Mouse (Mus musculus) thymus, postnatal 10 days (tissue): ENCODE data around the gene Pfn1.
A peak's percentile ranks its signal among the peaks of the same experiment; 100 is the strongest.

Source experiments
- DNase-seq, 2 experiments: peaks; one replicate each; pipeline ENCODE4 v3.0.0; 2021; ENCODE audit warnings: low spot score in 2 of 2

Gene Pfn1

DNA sequence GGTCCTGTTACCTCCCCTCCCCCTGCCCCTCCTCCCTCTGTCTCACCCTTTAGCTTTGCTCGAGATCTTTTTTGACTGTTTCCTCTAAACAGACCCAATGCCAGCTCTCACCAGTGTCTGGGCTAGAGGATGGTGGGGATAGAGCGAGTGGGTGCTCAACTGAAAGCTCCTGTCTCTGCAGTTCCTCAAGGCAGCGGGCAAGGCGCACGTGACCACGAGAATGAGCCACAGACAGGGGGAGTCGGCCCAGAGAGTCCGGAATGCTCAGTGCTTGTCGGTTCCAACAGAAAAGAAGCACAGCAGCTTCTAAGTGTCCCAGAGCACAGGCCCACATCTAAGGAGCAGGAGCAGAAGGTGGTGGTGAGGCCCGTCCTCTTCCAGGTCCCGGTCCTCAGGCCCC is 20.1 kb upstream of the Pfn1 start:
- no peak for DNase-seq

DNA sequence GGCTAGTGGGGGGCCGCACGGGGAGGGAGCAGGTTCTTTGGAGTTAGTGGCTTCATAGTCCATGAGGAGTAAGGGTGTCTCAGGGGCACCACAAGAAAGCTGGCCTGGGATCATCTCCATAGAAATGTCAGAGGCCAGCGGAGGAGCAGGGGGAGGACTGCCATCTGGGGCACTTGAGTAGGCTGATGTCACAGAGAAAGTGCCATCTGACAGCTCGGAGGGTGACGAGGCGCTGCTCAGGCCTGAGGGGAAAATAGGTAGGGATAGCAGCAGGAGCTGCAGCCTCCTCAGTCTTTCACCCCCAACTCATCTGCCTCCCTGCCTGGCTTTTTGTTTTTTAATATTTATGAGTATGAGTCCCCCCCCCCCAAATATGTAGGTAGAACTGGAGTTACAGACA is 19.6 kb upstream of the Pfn1 start:
- no peak for DNase-seq

DNA sequence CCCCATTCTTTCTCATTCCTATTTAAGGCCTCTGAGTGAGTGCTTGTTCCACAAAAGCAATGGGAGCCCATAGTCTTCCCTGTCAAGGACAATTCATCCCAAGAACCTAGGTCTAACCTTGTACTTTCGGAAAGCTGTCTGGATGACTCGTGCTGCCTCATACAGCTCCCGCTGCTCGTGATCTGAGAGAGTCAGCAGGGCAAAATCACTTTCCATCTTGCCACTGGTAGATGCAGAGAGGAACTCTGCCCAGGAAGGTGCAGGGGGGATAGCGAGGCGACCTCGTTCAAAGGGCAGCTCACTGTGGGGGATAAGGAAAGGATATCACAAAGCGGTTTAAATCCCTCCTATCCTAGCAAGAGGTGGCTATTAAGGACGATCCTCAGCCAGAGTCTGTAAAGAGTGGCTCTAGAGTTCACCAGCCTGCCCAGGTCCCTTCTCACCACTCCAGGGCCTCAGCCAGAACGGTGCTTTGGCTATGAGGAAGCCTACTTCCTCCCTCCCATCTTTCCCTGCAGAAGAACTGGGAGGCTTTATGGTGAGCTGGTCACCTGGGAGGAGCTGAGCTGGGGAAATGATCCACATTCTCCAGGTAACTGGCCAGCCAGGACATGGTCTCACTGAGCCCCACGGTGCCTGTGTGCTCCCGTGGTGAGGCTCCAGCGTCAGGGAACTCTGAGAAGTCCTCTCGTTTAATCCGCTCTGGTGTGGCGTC is 17.0 kb upstream of the Pfn1 start:
- DNase-seq = no peak

DNA sequence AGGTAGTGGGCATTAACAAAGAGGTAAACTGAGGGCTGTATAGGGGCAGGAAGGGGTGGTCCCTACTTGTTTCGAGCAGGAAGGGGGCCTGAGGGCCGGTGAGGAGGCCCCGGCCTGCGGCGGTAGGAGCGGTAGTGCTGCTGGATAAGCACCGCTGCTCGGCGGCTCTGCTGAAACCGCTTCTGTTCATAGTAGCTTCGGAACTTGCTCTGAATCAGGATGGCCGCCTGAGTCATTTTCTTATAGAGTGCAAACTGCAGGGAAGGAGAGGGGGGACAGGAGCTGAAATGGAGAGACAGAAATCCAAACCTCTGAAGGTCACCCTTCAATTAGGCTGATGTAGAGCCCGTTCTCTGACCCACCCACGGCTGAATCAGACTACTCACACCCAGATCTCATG is 16.0 kb upstream of the Pfn1 start:
- DNase-seq = no peak

DNA sequence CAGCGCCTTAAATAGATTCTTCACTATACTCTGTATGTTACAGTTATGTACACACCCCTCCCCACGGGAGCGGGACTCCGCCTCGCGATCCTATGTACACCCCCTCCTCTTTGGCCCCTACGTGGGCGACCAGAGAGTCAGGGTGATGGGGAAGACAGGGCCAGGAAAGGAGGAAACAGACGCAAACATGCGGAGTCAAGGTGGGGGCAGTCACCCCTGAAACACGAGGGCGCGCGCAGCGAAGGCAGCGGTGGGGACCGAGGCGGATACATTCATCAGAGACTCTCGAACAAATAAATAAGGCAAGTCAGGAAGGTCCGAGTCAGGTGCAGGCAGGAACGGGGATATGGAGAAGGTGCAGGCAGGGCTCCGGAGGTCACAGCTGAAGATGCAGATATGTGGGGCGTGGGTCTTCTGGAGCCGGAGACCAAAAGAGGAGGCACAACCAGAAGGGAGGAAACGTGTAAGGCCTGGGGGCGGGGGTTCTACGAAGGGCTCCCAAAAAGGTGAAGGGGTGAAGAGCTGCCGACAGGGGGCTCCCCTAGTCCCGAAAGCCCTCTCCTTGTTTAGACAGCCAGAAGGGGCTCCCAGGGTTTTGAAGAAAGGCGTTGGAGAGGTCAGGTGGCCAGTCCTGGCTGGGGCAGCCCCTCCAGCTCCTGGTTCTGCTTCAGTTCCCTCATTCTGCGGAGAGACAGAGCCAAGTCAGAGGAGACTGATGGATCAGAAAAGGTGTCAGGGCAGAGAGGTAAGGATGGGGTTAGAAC is 15.3 kb upstream of the Pfn1 start:
- DNase-seq = peak; percentile 89 to 91

DNA sequence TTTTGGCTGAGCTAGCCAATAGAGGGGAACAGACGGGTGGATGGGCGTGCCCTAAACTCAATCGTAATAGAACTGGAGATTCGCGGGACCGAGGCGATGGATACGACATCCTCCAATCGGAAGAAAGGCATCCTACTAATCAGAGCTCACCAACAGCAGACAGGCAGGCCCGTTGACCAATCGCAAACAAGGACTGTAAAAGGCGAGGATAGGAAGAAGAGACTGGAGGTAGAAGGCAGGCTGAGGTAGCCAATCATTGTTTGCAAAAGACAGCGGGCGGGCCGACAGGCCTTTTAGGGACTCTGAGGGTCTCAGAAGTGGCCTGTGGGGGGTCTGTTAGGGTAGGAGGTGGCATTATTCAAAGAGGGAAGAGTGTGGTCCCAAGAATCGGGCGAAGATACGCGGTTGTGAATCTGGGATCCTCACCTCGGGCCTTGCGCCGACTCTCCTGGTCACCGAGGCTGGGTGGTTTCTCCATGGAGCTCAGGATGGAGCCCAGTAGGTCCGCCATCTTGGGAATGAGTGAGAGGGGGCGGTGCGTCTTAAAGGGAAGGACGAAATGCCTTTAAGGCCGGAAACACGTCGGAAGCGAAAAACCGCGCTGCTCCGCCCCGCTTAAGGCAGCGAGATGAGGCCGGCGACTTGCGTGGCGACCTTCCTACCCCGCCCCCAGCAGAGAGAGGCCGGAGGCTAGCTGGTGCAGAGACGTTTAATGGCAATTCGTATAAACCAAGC is 14.5 kb upstream of the Pfn1 start, which contains the start of gene Spag7:
Gene Spag7 (minus strand): TSS at position 646 of the 735 bp plus-strand sequence.
- DNase-seq = peak; percentile 89 to 96

DNA sequence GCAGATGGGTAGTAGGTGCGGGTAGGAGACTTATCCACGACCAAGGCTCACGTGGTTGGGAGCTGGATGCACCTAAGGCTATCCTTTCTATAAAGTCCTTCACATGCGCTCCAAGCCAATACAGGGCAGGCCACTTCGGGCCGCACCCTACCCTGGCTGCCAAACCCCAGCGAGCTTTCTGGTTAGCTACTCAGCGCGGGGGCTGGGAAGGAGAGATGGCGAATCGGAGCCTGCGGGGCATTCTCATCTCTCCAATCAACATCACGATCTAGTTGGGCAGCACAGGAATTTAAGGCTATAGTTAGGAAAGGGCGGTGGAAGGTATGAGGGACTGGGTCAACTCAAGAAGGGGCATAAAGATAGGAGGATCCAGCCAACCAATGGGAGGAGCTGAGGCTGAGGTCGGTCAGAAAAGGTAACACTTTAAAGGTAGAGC is 13.9 kb upstream of the Pfn1 start:
- DNase-seq = no peak

DNA sequence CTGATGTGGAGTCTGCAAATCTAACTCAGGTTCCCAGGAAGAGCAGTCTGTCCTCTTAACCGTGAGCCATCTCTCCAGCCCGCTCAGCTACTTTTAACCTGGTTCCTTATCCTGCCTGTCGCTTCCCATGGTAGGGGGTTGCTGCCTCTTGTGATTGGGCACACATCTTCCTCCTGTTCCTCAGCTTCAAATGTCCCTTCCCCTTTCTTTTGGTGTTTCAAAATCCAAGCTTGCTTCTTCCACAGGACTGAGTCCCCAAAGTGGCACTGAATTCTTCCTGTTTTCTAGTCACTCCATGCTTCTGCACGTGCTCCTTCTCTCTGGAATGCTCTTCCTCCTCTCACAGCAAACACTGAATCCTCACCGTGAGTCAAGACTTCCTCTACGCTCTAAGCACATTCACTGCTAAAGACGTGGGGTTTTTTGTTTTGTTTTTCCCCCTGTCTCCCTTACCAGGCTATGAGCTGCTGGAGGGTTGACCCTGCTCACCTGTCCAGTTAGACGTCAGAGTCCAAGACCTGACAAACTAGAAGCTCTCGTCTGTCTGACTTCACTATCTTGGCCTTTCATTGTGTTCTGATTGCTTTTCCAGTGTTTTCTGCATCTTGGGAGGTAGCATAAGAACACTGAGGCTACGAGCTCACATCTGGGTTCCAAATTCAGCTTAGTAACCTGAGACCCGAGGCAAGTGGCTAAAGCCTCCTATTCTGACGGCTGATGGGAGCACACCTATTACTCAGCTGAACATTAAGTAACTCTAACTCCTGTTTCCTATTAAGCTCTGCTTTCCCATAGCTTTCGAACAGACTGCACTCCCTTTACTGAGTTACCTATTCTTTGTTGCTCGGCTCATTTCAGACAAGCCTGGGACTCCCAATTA is 13.1 kb upstream of the Pfn1 start:
- DNase-seq = no peak

DNA sequence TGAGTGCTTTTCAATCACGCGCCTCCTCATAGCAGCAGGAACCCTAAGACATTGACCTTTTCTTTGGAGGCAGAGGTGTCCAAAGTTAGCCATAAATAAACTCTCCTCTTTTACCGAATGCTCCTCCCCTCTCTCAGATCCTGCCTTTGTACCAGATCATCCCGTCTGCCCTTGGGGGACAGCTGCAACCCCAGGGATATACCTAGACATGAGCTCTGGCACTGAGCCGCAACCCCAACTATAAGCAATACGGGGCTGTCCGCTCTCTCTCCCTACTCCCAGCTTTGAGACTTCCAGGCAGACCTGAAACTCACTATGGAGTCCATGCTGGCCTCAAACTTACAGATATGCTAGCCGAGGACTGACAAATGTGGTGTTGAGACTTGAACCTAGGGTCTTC is 12.2 kb upstream of the Pfn1 start:
- no peak for DNase-seq

DNA sequence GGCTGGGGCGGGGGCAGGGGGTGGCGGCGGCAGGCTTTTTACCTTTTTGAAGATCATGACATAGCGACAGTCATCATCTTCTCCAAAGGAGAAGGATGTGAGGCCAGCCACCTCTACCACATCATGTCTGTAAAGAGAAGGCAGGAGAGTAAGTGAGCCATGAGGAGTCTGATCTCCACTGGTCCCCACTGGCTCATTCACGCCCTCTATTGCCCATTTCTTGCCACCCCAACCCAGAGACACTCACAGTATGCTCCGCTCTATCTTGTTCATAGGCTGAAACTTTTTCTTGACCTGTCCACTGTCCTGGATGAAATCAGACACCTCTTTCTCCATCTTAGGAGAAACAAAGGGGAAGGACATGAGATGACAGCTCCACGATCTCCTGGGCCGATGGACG is 10.3 kb upstream of the Pfn1 start:
- no peak for DNase-seq

DNA sequence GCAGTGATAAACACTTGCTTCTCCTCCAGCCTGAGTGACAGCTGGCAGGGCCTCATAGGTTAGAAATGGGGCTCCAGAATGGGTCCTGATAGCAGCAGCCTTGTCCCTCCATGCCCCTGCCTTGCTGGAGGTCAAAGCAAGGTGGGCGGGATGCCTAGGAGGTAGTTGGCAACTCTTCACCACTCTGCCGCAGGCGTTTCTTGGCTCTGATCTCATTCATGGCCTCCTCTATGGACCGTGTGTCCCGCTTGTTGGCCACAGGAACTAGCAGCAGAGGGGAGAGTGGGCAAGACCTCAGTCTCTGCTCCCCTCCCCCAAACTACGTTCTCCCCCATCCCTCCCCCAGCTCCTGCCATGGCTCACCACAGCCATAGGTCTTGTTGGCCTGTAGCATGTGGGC is 9.5 kb upstream of the Pfn1 start:
- DNase-seq = no peak

DNA sequence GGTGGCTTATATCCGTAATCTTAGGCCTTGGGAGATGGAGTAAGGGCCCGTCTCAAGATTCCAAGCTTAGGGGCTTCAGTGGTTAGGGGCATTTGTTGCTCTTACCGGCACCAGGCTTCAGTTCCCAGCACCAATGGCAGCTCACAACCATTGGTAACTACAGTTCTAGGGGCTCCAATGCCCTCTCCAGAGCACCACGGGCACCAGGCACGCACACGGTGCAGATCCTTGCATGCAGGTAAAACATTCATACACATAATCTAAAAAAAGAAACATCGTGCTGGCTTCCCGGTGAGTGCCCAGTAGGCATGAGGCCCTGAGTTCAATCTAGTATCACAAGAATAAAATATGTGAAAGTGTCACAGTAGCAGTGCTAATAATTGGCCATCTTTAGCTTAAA is 8.7 kb upstream of the Pfn1 start:
- no peak for DNase-seq

DNA sequence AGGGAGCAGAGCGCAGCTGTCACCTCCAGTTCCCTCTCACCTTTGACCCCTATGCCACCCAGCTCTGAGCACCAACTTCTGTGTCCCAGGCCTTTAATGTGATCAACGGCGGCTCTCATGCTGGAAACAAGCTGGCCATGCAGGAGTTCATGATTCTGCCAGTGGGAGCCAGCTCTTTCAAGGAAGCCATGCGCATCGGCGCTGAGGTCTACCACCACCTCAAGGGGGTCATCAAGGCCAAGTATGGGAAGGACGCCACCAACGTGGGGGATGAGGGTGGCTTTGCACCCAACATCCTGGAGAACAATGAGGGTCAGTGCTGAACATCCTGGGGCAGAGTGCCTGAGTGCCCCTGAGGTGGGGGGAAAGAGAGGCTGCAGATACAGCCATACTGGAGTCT is 6.1 kb upstream of the Pfn1 start:
- DNase-seq = no peak

DNA sequence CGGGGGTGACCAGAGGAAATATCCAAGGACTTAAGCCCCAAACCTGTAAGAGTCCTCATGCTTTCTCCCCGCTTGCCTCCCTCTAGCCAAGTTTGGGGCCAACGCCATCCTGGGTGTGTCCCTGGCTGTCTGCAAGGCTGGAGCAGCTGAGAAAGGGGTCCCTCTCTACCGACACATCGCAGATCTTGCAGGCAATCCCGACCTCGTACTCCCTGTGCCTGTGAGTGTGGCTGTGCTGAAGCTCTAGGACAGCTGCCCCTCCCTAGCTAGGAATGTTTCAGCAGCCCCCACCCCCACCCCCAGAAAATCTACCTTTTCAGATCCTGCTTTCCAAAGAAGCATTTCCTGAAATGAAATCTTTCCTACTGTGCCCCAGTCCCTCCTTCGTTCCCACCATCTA is 4.5 kb upstream of the Pfn1 start:
- DNase-seq = no peak

DNA sequence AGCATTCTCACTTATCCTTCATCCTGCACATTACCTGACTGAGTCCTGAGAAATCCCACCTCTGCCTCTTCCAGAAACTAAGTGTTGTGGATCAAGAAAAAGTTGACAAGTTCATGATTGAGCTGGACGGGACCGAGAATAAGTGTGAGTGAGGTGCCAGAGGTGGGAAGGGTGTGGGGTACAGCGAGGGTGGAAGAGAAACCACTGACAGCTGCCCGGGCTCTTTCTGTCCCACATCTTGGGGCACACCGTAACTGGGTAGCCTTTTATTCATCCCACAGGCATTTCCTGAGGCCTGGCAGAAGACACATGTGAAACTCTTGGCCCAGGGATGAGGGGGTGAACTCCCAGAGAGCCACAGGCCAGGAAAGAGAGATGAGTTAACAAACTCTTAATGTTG is 4.1 kb upstream of the Pfn1 start:
- DNase-seq = no peak

DNA sequence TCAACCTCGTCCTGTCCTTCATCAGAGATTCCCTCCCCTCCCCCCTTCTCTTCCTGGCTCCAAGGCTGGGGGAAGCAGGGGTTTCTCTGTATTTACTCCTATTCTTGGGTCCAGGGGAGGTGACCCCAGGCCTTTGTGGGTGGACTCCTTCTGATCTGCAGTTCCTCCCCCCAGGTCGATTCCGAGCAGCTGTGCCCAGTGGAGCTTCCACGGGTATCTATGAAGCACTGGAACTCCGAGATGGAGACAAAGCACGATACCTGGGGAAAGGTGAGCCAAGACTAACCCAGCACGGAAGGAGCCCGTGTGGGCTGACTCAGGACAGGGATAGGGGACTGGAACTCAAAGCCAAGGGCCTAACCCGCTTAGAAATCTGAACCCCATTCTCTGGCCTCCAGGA is 3.5 kb upstream of the Pfn1 start:
- DNase-seq = no peak

DNA sequence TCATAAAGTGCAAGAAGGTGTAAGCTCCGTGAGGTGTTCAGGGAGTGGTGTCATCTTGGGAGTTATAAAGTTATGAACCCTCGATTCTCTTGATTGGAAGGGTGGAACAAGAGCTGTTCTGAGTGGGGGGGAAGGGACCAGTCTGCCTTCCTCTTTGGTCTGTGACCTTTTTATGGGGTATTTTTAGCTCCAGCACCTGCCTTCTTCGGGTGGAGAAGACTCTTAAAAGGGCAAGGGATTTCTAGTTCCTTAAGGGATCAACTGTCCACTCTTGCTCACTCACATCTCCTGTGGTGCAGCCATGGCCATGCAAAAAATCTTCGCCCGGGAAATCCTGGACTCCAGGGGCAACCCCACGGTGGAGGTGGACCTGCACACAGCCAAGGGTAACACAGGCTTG is 3.1 kb upstream of the Pfn1 start:
- peak in 1 of 2 experiments; percentile 23 for DNase-seq

DNA sequence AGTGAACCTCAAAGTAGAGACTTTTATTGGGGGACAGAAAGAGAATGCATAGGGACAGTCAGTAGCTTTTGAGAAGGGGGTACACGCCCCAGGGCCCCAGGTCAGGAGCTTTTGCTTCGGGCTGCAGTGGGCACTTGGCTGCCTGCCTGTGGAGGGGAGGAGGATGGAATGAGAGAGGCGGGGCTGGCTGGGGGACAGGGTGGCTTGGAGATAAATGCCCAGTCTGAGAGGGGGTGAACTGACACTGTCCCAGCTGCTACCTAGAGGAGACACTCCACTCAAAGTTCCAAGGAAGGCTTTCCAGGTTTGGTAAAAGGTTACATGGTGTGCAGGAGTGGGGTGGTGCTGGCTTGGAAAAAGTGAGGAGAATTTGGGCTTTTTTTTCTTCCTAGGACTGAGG is 2.5 kb upstream of the Pfn1 start, which contains the start of gene Eno3:
Gene Eno3 (plus strand): TSS at position 239 of the 400 bp plus-strand sequence.
- DNase-seq = no peak

DNA sequence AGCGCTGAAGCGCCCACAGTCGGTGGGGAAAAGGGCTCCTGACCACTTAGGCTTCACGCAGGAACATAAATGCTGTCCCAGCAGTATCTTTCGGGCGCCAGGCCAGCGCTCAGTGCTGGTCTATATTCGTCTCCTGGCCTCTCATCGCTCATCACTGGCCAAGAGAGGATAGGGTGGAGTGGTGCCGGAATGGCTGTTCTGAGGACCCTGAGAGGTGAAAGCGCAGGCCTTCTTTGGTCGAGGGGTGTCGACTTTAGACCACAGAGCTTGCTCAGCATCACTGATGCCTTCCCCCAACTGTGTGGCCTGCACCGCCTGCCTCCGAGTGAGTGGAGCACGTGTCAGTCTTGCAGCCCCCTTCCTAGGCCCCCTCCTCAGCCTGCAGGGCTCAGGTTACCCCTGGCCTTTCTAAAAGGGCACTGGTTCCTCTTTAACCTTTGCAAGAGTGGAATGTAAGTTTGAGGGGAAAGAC is 2.0 kb upstream of the Pfn1 start:
- DNase-seq = no peak

DNA sequence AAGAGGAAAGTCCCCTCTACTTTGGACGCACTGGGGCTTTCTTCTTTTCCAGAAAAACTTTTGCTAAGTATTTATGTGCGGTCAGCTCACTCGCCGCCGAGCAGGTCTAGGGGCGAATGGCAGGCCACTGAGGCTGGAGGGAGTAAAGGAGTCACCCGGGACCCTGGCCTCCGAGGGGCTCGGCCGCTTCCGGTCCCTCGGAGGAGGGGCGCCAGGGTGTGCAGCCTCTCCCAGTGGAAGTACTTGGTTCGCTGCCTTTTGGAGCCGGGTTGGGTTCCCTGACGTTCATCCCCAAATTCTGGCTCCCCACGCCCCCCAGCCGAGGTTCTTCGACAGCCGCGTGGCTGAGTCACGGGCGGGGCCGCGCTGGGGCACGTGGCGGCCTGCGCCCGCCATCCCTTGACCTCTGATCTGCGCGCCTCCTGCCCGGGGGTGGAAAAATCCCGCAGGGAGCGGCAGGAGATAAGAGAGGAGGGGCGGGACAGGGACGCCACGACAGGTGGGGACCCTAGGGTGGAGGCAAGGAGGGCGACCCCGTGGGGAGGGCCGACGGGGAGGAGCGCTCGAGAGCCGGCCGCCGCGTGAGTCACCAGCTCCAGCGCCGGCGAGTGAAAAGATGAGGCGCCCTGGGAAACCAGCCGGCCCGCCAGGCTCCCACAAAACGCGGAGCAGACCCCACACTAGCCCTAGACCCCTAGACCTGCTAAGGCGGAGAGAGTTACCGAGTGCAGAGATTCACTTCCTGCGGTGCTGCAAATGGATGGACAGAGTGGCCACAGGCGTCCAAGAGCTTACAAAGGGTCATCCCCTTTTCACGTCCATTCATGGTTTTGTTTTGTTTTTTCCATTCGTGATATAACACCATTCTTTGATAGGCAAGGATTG is 1.4 kb upstream of the Pfn1 start:
- DNase-seq = peak; percentile 63 to 65
